In genomic region chr1:175698293-175698692, GRCm38 (mm10) we compare ENCODE assay signal across 45 mouse cellular contexts. TPM values are rescaled to one million over a fixed set of nuclear protein-coding genes. Genes with fewer than 3 reads are reported as not detected.
"Had no signal": no experiment of that assay in that cellular context is flagged by ENCODE, and none has a peak within 500 bp of the region (broad histone marks: within the 10 kb centered on the region; RNA-seq: fewer than 3 reads in every experiment).

Wdr64 (plus strand) TSS chr1:175698593.

- DNase-seq: left cerebral cortex, postnatal 4 days; liver; liver, embryonic 13.5 days; liver, postnatal 0 days; lung, adult 18-20 months; lung, adult 2 months; lung, embryonic 14.5 days; lung, postnatal 10 days; lung, postnatal 14 days; lung, postnatal 36 days; lung, postnatal 4 days; midbrain, embryonic 14.5 days had no signal

- H3K4me2 ChIP-seq: limb, embryonic 12.5 days; limb, embryonic 13.5 days; liver, embryonic 11.5 days; liver, embryonic 12.5 days; liver, embryonic 13.5 days; liver, embryonic 15.5 days; lung, embryonic 14.5 days; lung, embryonic 15.5 days; midbrain, embryonic 11.5 days; midbrain, embryonic 12.5 days; midbrain, embryonic 13.5 days; midbrain, embryonic 15.5 days had no signal

- ATAC-seq: liver, embryonic 12.5 days; liver, postnatal 0 days; lung, postnatal 0 days; midbrain, embryonic 13.5 days; midbrain, embryonic 15.5 days; midbrain, embryonic 16.5 days had no signal

- H3K9me3 ChIP-seq: limb, embryonic 12.5 days; limb, embryonic 13.5 days; liver, embryonic 12.5 days; liver, embryonic 13.5 days; liver, embryonic 15.5 days; lung, embryonic 15.5 days; megakaryocyte, embryonic 14.5 days; midbrain, embryonic 10.5 days; midbrain, embryonic 12.5 days; midbrain, embryonic 13.5 days; midbrain, embryonic 15.5 days had no signal

- H3K9ac ChIP-seq: limb, embryonic 12.5 days; limb, embryonic 13.5 days; liver, embryonic 12.5 days; liver, embryonic 13.5 days; liver, embryonic 14.5 days; liver, embryonic 15.5 days; liver, postnatal 0 days; lung, embryonic 14.5 days; lung, embryonic 15.5 days; midbrain, embryonic 12.5 days; midbrain, embryonic 13.5 days; midbrain, embryonic 15.5 days had no signal

- H3K4me3 ChIP-seq: left cerebral cortex, adult 2 months; limb, embryonic 12.5 days; limb, embryonic 13.5 days; liver, embryonic 12.5 days; liver, embryonic 13.5 days; liver, embryonic 15.5 days; lung, embryonic 15.5 days; midbrain, embryonic 10.5 days; midbrain, embryonic 12.5 days; midbrain, embryonic 13.5 days; midbrain, embryonic 15.5 days; myocyte had no signal

- H3K27ac ChIP-seq: left cerebral cortex, adult 2 months; limb, embryonic 12.5 days; limb, embryonic 13.5 days; liver, embryonic 12.5 days; liver, embryonic 13.5 days; liver, embryonic 14.5 days; liver, embryonic 15.5 days; lung, embryonic 15.5 days; macrophage; midbrain, embryonic 10.5 days; midbrain, embryonic 12.5 days; midbrain, embryonic 13.5 days; midbrain, embryonic 15.5 days had no signal

- H3K36me3 ChIP-seq: limb, embryonic 12.5 days; limb, embryonic 13.5 days; liver, embryonic 12.5 days; liver, embryonic 13.5 days; liver, embryonic 15.5 days; lung, embryonic 15.5 days; midbrain, embryonic 10.5 days; midbrain, embryonic 12.5 days; midbrain, embryonic 13.5 days; midbrain, embryonic 15.5 days had no signal

- H3K4me1 ChIP-seq: limb, embryonic 12.5 days; limb, embryonic 13.5 days had no signal

- H3K27me3 ChIP-seq: limb, embryonic 12.5 days; limb, embryonic 13.5 days; liver, embryonic 12.5 days; liver, embryonic 13.5 days; lung, embryonic 15.5 days; midbrain, embryonic 12.5 days; midbrain, embryonic 13.5 days; midbrain, embryonic 15.5 days had no signal

RNA-seq across cellular contexts. Expression of gene Wdr64, which starts in this region (rescaled TPM):
- total RNA-seq: left cerebral cortex, adult 18-20 months; left cerebral cortex, adult 2 months; left cerebral cortex, adult 8-10 months; left cerebral cortex, postnatal 10 days; left cerebral cortex, postnatal 25 days; left cerebral cortex, postnatal 36 days; left cerebral cortex, postnatal 4 days; liver, adult 2 months; megakaryocyte progenitor cell, adult 5-6 weeks; megakaryocyte, adult 5-6 weeks; megakaryocyte-erythroid progenitor cell, adult 5-6 weeks; midbrain, postnatal 0 days; monocyte, adult 5-6 weeks had no signal
- polyA plus RNA-seq: limb, embryonic 11.5 days; limb, embryonic 12.5 days; limb, embryonic 13.5 days; limb, embryonic 14.5 days; liver, adult 2 months; liver, embryonic 11.5 days; liver, embryonic 12.5 days; liver, embryonic 13.5 days; liver, embryonic 14.5 days; liver, embryonic 15.5 days; liver, embryonic 16.5 days; liver, postnatal 0 days; lung, adult 2 months; lung, embryonic 14.5 days; lung, embryonic 15.5 days; lung, embryonic 16.5 days; lung, postnatal 0 days; macrophage; midbrain, embryonic 10.5 days; midbrain, embryonic 11.5 days; midbrain, embryonic 12.5 days; midbrain, embryonic 13.5 days; midbrain, embryonic 14.5 days; midbrain, embryonic 15.5 days; midbrain, embryonic 16.5 days; midbrain, postnatal 0 days; myocyte had no signal
